Mouse (Mus musculus) monocyte, adult 59 days (primary cell): ENCODE measurements around the gene Fam83f. TPM values are rescaled to one million over a fixed set of nuclear protein-coding genes. Genes with fewer than 3 reads are reported as not detected.

Source experiments
- total RNA-seq, 2 experiments: library from RNA; stranded (reverse); gene quantifications; one replicate each; pipeline ENCODE4 v1.2.4; 2023

Fam83f gene
- 1 to 10 TPM; 2.7 to 5.3 TPM for total RNA-seq

DNA sequence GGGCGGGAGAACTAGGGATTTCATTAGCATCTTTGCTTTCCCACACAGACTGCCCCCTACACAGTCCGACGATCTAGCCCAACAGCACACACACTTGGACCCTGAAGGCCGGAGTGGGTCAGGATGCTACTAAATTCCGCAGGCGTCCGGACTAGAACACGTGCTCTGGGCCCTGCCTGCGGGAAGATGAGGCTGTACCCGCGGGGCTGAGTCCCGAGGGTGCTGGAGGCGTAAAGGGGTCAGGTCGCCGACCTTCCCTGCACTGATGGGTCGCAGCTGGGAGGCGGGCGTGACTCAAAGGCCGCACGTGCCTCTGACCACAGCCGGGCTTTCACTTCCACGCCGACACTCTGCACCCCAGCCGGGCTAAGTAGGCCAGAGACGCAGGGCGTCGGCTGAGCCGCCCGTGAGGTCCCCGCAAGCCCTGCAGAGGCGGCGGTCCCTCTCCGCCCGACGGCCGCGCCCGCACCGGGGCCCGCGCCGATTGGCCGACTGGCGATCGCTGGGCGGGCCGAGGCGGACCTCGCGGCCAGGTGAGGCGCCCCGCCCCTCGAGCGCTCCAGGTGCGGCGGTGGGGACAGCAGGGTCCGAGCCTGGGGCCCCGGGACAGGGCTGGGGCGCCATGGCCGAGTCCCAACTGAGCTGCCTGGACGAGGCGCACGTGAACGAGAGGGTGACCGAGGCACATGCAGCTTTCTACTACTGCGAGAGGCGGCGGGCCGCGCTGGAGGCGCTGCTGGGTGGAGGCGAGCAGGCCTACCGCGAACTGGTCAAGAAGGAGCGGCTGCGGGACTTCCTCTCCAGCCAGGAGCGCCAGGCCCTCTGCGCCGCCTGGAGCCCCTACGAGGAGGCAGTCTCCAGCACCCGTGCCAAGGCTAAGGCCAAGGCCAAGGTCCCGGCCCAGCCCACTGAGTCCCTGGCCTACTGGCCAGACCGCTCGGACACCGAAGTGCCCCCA, at the start of gene Fam83f:
Gene Fam83f (plus strand): TSS at position 553 of the 958 bp plus-strand sequence.

DNA sequence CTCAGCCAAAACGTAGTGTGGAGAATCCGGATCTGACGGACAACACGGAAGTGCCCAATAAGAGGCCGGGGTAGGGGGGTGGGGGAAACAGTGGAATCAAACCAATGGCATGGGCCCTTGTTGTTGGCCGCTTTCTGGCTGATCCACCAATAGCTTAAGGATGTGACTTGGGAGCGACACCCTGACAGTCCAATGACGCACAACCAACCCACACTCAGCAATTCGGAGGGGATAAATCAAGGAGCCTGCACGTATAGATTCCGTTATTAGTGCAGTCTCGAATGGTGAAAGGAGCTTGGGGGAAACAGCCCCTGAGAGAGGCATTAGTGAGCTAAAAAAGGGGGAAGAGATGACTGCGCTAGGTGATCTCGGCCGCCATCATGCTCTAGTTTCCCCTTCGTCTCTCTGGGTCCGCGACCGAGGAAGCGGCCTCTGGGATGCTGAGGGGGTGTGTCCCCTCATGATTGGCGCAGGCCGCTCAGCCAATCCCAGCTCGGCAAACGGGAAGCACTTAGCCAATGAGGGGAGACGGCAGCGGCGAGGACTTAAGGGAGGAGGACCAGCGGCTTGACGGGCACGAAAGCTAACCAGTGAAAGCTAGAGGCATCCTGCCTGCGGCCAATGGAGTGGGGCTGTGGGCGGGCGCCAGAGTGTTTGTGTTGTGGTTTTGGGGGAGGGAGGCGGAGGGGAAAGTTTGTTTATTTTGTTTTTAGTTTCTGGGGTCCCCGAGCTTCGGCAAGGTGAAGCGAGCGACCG, 39.1 kb downstream of the Fam83f start, which contains the start of gene Tnrc6b:
Gene Tnrc6b (plus strand): TSS at position 706 of the 756 bp plus-strand sequence.

Other genes with a start within 250 kb of the Fam83f start
- not detected for gene Enthd1, start 106.7 kb upstream of the Fam83f start, total RNA-seq
- 10 to 100 TPM; 12.6 to 18.4 TPM for gene Grap2, start 99.3 kb upstream of the Fam83f start, total RNA-seq
- gene Tnrc6b, start 39.5 kb downstream of the Fam83f start, total RNA-seq = 100 to 1,000 TPM; 104 to 113 TPM